Comparison of ENCODE assay signal across 8 mouse cellular contexts in the genomic region with DNA sequence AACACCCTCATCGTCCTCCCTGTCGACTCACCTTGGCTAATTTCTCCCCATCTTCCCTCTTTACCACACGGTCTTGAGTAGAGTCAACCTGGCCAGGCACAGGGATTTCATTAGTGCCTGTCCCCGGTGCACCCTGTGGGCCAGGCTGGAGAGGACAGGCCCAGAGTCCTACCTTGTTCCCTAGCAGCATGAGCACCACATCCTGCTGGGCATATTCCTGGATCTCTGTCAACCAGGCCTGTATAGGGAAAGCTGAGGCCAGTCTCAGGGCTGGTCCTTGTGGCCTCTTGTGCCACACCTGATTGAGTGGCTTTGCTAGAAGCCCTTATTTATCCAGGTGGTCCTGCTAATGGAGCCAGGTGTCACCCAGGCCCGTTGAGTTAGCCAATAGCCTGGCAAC. TPM values are rescaled to one million over a fixed set of nuclear protein-coding genes. Genes with fewer than 3 reads are reported as not detected.
DNase-seq lines count a peak whose midpoint lies in the region; ATAC-seq lines count a peak whose summit lies in the region.

No protein-coding gene starts in this region.

- ATAC-seq in neural tube, embryonic 11.5 days (ENCODE audit: insufficient read depth, low FRiP score, low TSS enrichment): no peak
- ATAC-seq in forebrain, embryonic 11.5 days (replicated peaks; ENCODE audit: low FRiP score): no peak
- ATAC-seq in limb, embryonic 15.5 days (ENCODE audit: insufficient number of reproducible peaks, low FRiP score, low TSS enrichment, low read depth): no peak
- ATAC-seq in stomach, embryonic 16.5 days (ENCODE audit: insufficient read depth, low FRiP score): no peak
- no peak for ATAC-seq in erythroid progenitor cell, adult 5-6 weeks (replicated peaks; ENCODE audit: low FRiP score, poor library complexity, severe bottlenecking)

- DNase-seq in neural tube, embryonic 11.5 days (ENCODE audit: low spot score): no peak
- DNase-seq in neural tube, embryonic 10.5 days (ENCODE audit: extremely low spot score, low spot score): no peak
- no peak for DNase-seq in forebrain, embryonic 11.5 days (ENCODE audit: low spot score)
- DNase-seq in gastrocnemius, postnatal 14 days: no peak
- DNase-seq in frontal cortex, postnatal 14 days (ENCODE audit: low spot score in 2 of 2): no peak

- peak overlapping the region; percentile 84 for H3K4me3 ChIP-seq in neural tube, embryonic 11.5 days (ENCODE audit: low read depth, low read length)
- H3K4me3 ChIP-seq in forebrain, embryonic 11.5 days (ENCODE audit: low read depth, low read length): peak overlapping the region; percentile 83
- peak overlapping the region; percentile 94 for H3K4me3 ChIP-seq in limb, embryonic 15.5 days
- H3K4me3 ChIP-seq in stomach, embryonic 16.5 days (replicated peaks; ENCODE audit: low read length): peak overlapping the region; percentile 65

- H3K9me3 ChIP-seq in neural tube, embryonic 11.5 days (ENCODE audit: control insufficient read depth, low read length): no peaks in the 10 kb centered on the region
- no peaks in the 10 kb centered on the region for H3K9me3 ChIP-seq in forebrain, embryonic 11.5 days (ENCODE audit: control insufficient read depth, low read length)
- H3K9me3 ChIP-seq in limb, embryonic 15.5 days: no peaks in the 10 kb centered on the region
- no peaks in the 10 kb centered on the region for H3K9me3 ChIP-seq in stomach, embryonic 16.5 days (replicated peaks; ENCODE audit: control insufficient read depth, low read length)

- H3K9ac ChIP-seq in neural tube, embryonic 11.5 days (ENCODE audit: low read length): peak overlapping the region; percentile 52
- H3K9ac ChIP-seq in forebrain, embryonic 11.5 days (ENCODE audit: low read length): peak overlapping the region; percentile 89
- peak overlapping the region; percentile 55 for H3K9ac ChIP-seq in limb, embryonic 15.5 days
- H3K9ac ChIP-seq in stomach, embryonic 16.5 days (ENCODE audit: low read length): peak overlapping the region; percentile 81

- 24% methylated on average over 5 of the region's 5 CpGs for WGBS in neural tube, embryonic 11.5 days
- 25% methylated on average over 5 of the region's 5 CpGs for WGBS in forebrain, embryonic 11.5 days
- WGBS in limb, embryonic 15.5 days: 24% methylated on average over 5 of the region's 5 CpGs
- 26% methylated on average over 5 of the region's 5 CpGs for WGBS in stomach, embryonic 16.5 days

- intact Hi-C loops in gastrocnemius, postnatal 14 days (cut with DNase I; ENCODE audit: low total_unique reads): loop anchor here (5.0 kb wide), 2 partner anchors 43 to 122 kb away; a partner anchor contains a TSS

- peak overlapping the region; percentile 24; the same call in 1 of the 2 replicates for H3K27ac ChIP-seq in neural tube, embryonic 11.5 days (ENCODE audit: low read depth, low read length)
- no peak overlapping the region; the same call in 1 of the 2 replicates for H3K27ac ChIP-seq in forebrain, embryonic 11.5 days (ENCODE audit: low read depth, low read length)
- H3K27ac ChIP-seq in limb, embryonic 15.5 days: peak overlapping the region; percentile 81
- peak overlapping the region; percentile 85 for H3K27ac ChIP-seq in stomach, embryonic 16.5 days (ENCODE audit: low read length)

- peaks cover 6% of the 10 kb centered on the region; the same call in 1 of the 2 replicates for H3K36me3 ChIP-seq in neural tube, embryonic 11.5 days (ENCODE audit: control insufficient read depth, insufficient read depth, low read length)
- no peaks in the 10 kb centered on the region for H3K36me3 ChIP-seq in forebrain, embryonic 11.5 days (ENCODE audit: control insufficient read depth, insufficient read depth, low read length)
- H3K36me3 ChIP-seq in limb, embryonic 15.5 days: peaks cover 10% of the 10 kb centered on the region; the same call in 1 of the 2 replicates
- 0 out of 2 replicates have a peak, but pooled peaks cover 6% of the 10 kb centered on the region for H3K36me3 ChIP-seq in stomach, embryonic 16.5 days (ENCODE audit: control insufficient read depth, insufficient read depth, low read length)

- H3K27me3 ChIP-seq in neural tube, embryonic 11.5 days (ENCODE audit: control insufficient read depth, insufficient read depth, low read length): no peaks in the 10 kb centered on the region
- no peaks in the 10 kb centered on the region for H3K27me3 ChIP-seq in forebrain, embryonic 11.5 days (ENCODE audit: control insufficient read depth, insufficient read depth, low read length)
- no peaks in the 10 kb centered on the region for H3K27me3 ChIP-seq in limb, embryonic 15.5 days
- no peaks in the 10 kb centered on the region for H3K27me3 ChIP-seq in stomach, embryonic 16.5 days (ENCODE audit: control insufficient read depth, insufficient read depth, low read length)

- H3K4me1 ChIP-seq in neural tube, embryonic 11.5 days (ENCODE audit: control insufficient read depth, insufficient read depth, low read length): peaks cover 34% of the 10 kb centered on the region
- H3K4me1 ChIP-seq in forebrain, embryonic 11.5 days (replicated peaks; ENCODE audit: control insufficient read depth, insufficient read depth, low read length): peaks cover 26% of the 10 kb centered on the region
- peaks cover 65% of the 10 kb centered on the region for H3K4me1 ChIP-seq in limb, embryonic 15.5 days
- H3K4me1 ChIP-seq in stomach, embryonic 16.5 days (ENCODE audit: control insufficient read depth, insufficient read depth, low read length): peaks cover 41% of the 10 kb centered on the region

- H3K4me2 ChIP-seq in neural tube, embryonic 11.5 days (ENCODE audit: low read depth): peak overlapping the region; percentile 82
- peak overlapping the region; percentile 90 for H3K4me2 ChIP-seq in forebrain, embryonic 11.5 days (ENCODE audit: low read depth, low read length, severe bottlenecking)
- H3K4me2 ChIP-seq in limb, embryonic 15.5 days: peak overlapping the region; percentile 64
- H3K4me2 ChIP-seq in stomach, embryonic 16.5 days (ENCODE audit: low read depth, low read length): peak overlapping the region; percentile 66

RNA-seq across cellular contexts. Expression of a gene that starts 2.1 kb away (rescaled TPM):
- polyA plus RNA-seq in neural tube, embryonic 11.5 days (2014; fragmentation: Nextera tagmentation; extraction: Ambion mirVana): 81.2 and 88.1 TPM in 2 replicates
- polyA plus RNA-seq in forebrain, embryonic 11.5 days (2014; fragmentation: Nextera tagmentation; extraction: Ambion mirVana): 113 and 123 TPM in 2 replicates
- polyA plus RNA-seq in limb, embryonic 15.5 days (2015; fragmentation: Nextera tagmentation; extraction: Ambion mirVana): 89.8 and 104 TPM in 2 replicates
- polyA plus RNA-seq in stomach, embryonic 16.5 days (2015; fragmentation: Nextera tagmentation; extraction: Ambion mirVana): 80.6 and 104 TPM in 2 replicates
- total RNA-seq in gastrocnemius, postnatal 14 days (2021): 10 to 100 TPM; 31.9 to 33.4 TPM
- total RNA-seq in erythroid progenitor cell, adult 5-6 weeks (2015; ENCODE audit: low replicate concordance): 49.0 and 54.1 TPM in 2 replicates
- 73.9 and 83.1 TPM in 2 replicates for total RNA-seq in erythroid progenitor cell, adult 5-6 weeks (2017; ENCODE audit: low replicate concordance)

RNA-seq across cellular contexts. Expression of a gene that starts 4.1 kb away (rescaled TPM):
- 1.2 and 1.7 TPM in 2 replicates for polyA plus RNA-seq in neural tube, embryonic 11.5 days (2014; fragmentation: Nextera tagmentation; extraction: Ambion mirVana)
- polyA plus RNA-seq in forebrain, embryonic 11.5 days (2014; fragmentation: Nextera tagmentation; extraction: Ambion mirVana): 1.8 and 2.7 TPM in 2 replicates
- polyA plus RNA-seq in limb, embryonic 15.5 days (2015; fragmentation: Nextera tagmentation; extraction: Ambion mirVana): 3.0 and 3.8 TPM in 2 replicates
- polyA plus RNA-seq in stomach, embryonic 16.5 days (2015; fragmentation: Nextera tagmentation; extraction: Ambion mirVana): 7.9 and 9.4 TPM in 2 replicates
- under 1 TPM; 0.21 to 0.27 TPM for total RNA-seq in gastrocnemius, postnatal 14 days (2021)
- 1.1 TPM in 1 of 2 replicates, not detected in the other for total RNA-seq in erythroid progenitor cell, adult 5-6 weeks (2015; ENCODE audit: low replicate concordance)
- total RNA-seq in erythroid progenitor cell, adult 5-6 weeks (2017; ENCODE audit: low replicate concordance): not detected in 2 replicates

RNA-seq across cellular contexts. Expression of a gene that starts 19.8 kb away (rescaled TPM):
- polyA plus RNA-seq in neural tube, embryonic 11.5 days (2014; fragmentation: Nextera tagmentation; extraction: Ambion mirVana): 20.6 and 29.0 TPM in 2 replicates
- 19.0 and 23.9 TPM in 2 replicates for polyA plus RNA-seq in forebrain, embryonic 11.5 days (2014; fragmentation: Nextera tagmentation; extraction: Ambion mirVana)
- 32.1 and 37.9 TPM in 2 replicates for polyA plus RNA-seq in limb, embryonic 15.5 days (2015; fragmentation: Nextera tagmentation; extraction: Ambion mirVana)
- 21.7 and 22.2 TPM in 2 replicates for polyA plus RNA-seq in stomach, embryonic 16.5 days (2015; fragmentation: Nextera tagmentation; extraction: Ambion mirVana)
- 10 to 100 TPM; 32.0 to 36.1 TPM for total RNA-seq in gastrocnemius, postnatal 14 days (2021)
- total RNA-seq in erythroid progenitor cell, adult 5-6 weeks (2015; ENCODE audit: low replicate concordance): 11.3 and 11.9 TPM in 2 replicates
- 11.7 and 22.5 TPM in 2 replicates for total RNA-seq in erythroid progenitor cell, adult 5-6 weeks (2017; ENCODE audit: low replicate concordance)

RNA-seq across cellular contexts. Expression of a gene that starts 41.5 kb away (rescaled TPM):
- polyA plus RNA-seq in neural tube, embryonic 11.5 days (2014; fragmentation: Nextera tagmentation; extraction: Ambion mirVana): 7.4 and 8.4 TPM in 2 replicates
- 8.0 and 9.3 TPM in 2 replicates for polyA plus RNA-seq in forebrain, embryonic 11.5 days (2014; fragmentation: Nextera tagmentation; extraction: Ambion mirVana)
- 2.8 and 3.0 TPM in 2 replicates for polyA plus RNA-seq in limb, embryonic 15.5 days (2015; fragmentation: Nextera tagmentation; extraction: Ambion mirVana)
- 1.5 and 2.3 TPM in 2 replicates for polyA plus RNA-seq in stomach, embryonic 16.5 days (2015; fragmentation: Nextera tagmentation; extraction: Ambion mirVana)
- under 1 TPM; 0.22 to 0.31 TPM for total RNA-seq in gastrocnemius, postnatal 14 days (2021)
- not detected in 2 replicates for total RNA-seq in erythroid progenitor cell, adult 5-6 weeks (2015; ENCODE audit: low replicate concordance)
- total RNA-seq in erythroid progenitor cell, adult 5-6 weeks (2017; ENCODE audit: low replicate concordance): not detected in 2 replicates

RNA-seq across cellular contexts. Expression of a gene that starts 51.0 kb away (rescaled TPM):
- 26.2 and 29.7 TPM in 2 replicates for polyA plus RNA-seq in neural tube, embryonic 11.5 days (2014; fragmentation: Nextera tagmentation; extraction: Ambion mirVana)
- polyA plus RNA-seq in forebrain, embryonic 11.5 days (2014; fragmentation: Nextera tagmentation; extraction: Ambion mirVana): 33.8 and 34.0 TPM in 2 replicates
- polyA plus RNA-seq in limb, embryonic 15.5 days (2015; fragmentation: Nextera tagmentation; extraction: Ambion mirVana): 26.2 and 30.5 TPM in 2 replicates
- 29.0 and 33.6 TPM in 2 replicates for polyA plus RNA-seq in stomach, embryonic 16.5 days (2015; fragmentation: Nextera tagmentation; extraction: Ambion mirVana)
- total RNA-seq in gastrocnemius, postnatal 14 days (2021): 10 to 100 TPM; 10.7 to 11.6 TPM
- 6.5 and 27.7 TPM in 2 replicates for total RNA-seq in erythroid progenitor cell, adult 5-6 weeks (2015; ENCODE audit: low replicate concordance)
- total RNA-seq in erythroid progenitor cell, adult 5-6 weeks (2017; ENCODE audit: low replicate concordance): 16.8 and 20.5 TPM in 2 replicates
